Mouse (Mus musculus): ENCODE results near the gene Ap5z1. TPM values are rescaled to one million over a fixed set of nuclear protein-coding genes. Genes with fewer than 3 reads are reported as not detected.

The Ap5z1 gene
- polyA plus RNA-seq, 1 experiment: 7.9 TPM

DNA sequence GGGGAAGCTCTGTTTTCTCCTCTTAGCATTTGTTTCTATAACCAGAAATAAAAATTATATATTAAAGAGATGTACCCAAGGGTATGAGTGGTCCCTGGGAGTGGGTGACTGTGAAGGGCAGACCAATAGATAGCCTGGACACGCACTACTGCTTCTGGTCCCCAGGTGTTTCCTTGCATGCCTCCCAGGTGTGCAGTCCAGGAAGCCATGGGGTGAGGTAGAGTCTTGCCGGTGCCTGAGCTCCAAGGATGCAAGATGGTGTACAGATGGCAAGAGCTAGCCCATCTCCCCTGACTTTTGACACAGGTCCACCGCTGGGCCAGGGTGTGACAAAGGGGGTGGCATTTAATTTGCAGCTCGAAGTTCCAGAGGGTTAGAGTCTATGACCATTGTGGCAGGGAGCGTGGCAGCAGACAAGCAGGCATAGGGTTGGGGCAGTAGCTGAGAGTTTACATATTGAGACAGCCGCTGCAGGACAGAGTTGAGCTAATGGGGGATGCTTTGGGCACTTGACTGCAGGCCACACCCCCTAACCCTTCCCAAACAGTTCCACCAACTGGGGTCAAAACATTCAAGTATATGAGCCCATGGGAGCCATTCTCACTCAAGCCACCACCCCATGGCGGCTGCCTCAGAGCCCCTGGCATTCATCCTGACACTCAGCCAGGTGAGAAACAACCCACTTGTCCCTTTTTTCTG, 1.7 kb upstream of the Ap5z1 start:
- Histone ChIP-seq H3K9ac (ENCODE audit: low read depth, poor library complexity, severe bottlenecking) (no peak overlapping the region), H3K4me3 (ENCODE audit: low read depth, low read length) (no peak overlapping the region), H3K27ac (ENCODE audit: insufficient read depth, low read length) (no peak overlapping the region), H3K27me3 (ENCODE audit: control insufficient read depth, insufficient read depth, low read length, poor library complexity, severe bottlenecking) (no peaks in the 10 kb centered on the region), H3K4me1 (ENCODE audit: control insufficient read depth, insufficient read depth, low read length) (peaks cover 2% of the 10 kb centered on the region), H3K9me3 (replicated peaks; ENCODE audit: control insufficient read depth, insufficient read depth, low read length, poor library complexity, severe bottlenecking) (no peaks in the 10 kb centered on the region), H3K36me3 (ENCODE audit: control insufficient read depth, insufficient read depth, low read length, poor library complexity, severe bottlenecking) (no peaks in the 10 kb centered on the region)
- TF ChIP-seq EP300 (IDR thresholded peaks at IDR 0.05; ENCODE audit: insufficient read depth, low read depth, low read length) (no peak), CTCF (IDR thresholded peaks at IDR 0.05; ENCODE audit: low read depth, low read length) (no peak), POLR2A (IDR thresholded peaks at IDR 0.05; ENCODE audit: insufficient read depth, low read length) (no peak)

DNA sequence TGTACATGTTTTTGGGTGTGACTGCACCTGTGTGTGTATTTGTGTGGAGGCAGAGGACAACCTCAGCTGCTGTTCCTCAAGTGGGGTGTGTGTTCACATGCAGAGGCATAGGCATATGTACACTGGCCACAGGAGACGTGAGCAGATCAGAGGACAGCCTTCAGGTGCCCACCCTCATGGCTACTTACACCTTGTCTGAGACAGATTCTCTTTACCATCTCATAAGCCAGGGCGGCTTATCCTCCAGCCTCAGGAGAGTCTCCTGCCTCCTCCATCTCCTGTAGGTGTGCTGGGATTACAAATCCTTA, 1.1 kb upstream of the Ap5z1 start:
- H3K9me3 ChIP-seq (replicated peaks; ENCODE audit: control insufficient read depth, insufficient read depth, low read length, poor library complexity, severe bottlenecking): no peaks in the 10 kb centered on the region
- H3K27me3 ChIP-seq (ENCODE audit: control insufficient read depth, insufficient read depth, low read length, poor library complexity, severe bottlenecking): no peaks in the 10 kb centered on the region
- H3K27ac ChIP-seq (ENCODE audit: insufficient read depth, low read length): no peak overlapping the region
- TF ChIP-seq CTCF (IDR thresholded peaks at IDR 0.05; ENCODE audit: low read depth, low read length) (no peak), POLR2A (IDR thresholded peaks at IDR 0.05; ENCODE audit: insufficient read depth, low read length) (no peak), EP300 (IDR thresholded peaks at IDR 0.05; ENCODE audit: insufficient read depth, low read depth, low read length) (no peak)
- peaks cover under 1% of the 10 kb centered on the region; the same call in 1 of the 2 replicates for H3K36me3 ChIP-seq (ENCODE audit: control insufficient read depth, insufficient read depth, low read length, poor library complexity, severe bottlenecking)
- H3K4me3 ChIP-seq (ENCODE audit: low read depth, low read length): no peak overlapping the region
- H3K4me1 ChIP-seq (ENCODE audit: control insufficient read depth, insufficient read depth, low read length): peaks cover 2% of the 10 kb centered on the region
- H3K9ac ChIP-seq (ENCODE audit: low read depth, poor library complexity, severe bottlenecking): no peak overlapping the region

DNA sequence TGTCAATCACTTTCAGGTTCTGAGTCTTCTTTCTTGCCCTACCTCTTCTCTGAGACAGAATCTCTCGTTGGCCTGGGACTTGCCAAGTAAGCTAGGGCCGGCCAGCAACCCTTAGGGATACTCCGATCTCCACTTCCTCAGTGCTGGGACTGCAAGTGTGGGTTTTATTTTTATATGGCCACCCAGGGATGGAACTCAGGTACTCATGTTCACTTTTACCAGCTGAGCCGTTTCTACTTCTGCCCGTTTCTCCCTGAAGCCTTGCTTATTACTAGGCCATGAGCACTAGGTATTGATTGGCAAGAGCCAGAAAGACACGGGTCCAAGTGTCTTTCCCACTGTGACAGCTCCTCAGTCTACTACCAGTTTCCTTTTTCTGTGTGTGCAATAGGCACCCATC, 733 bp upstream of the Ap5z1 start:
- H3K27ac ChIP-seq (ENCODE audit: insufficient read depth, low read length): no peak overlapping the region
- H3K36me3 ChIP-seq (ENCODE audit: control insufficient read depth, insufficient read depth, low read length, poor library complexity, severe bottlenecking): peaks cover 4% of the 10 kb centered on the region; the same call in 1 of the 2 replicates
- no peak for TF ChIP-seq POLR2A (IDR thresholded peaks at IDR 0.05; ENCODE audit: insufficient read depth, low read length)
- TF ChIP-seq CTCF (IDR thresholded peaks at IDR 0.05; ENCODE audit: low read depth, low read length): no peak
- TF ChIP-seq EP300 (IDR thresholded peaks at IDR 0.05; ENCODE audit: insufficient read depth, low read depth, low read length): no peak
- H3K9me3 ChIP-seq (replicated peaks; ENCODE audit: control insufficient read depth, insufficient read depth, low read length, poor library complexity, severe bottlenecking): no peaks in the 10 kb centered on the region
- peak overlapping the region; percentile 6; the same call in 1 of the 2 replicates for H3K9ac ChIP-seq (ENCODE audit: low read depth, poor library complexity, severe bottlenecking)
- H3K4me3 ChIP-seq (ENCODE audit: low read depth, low read length): no peak overlapping the region
- H3K4me1 ChIP-seq (ENCODE audit: control insufficient read depth, insufficient read depth, low read length): peaks cover 2% of the 10 kb centered on the region
- H3K27me3 ChIP-seq (ENCODE audit: control insufficient read depth, insufficient read depth, low read length, poor library complexity, severe bottlenecking): no peaks in the 10 kb centered on the region

DNA sequence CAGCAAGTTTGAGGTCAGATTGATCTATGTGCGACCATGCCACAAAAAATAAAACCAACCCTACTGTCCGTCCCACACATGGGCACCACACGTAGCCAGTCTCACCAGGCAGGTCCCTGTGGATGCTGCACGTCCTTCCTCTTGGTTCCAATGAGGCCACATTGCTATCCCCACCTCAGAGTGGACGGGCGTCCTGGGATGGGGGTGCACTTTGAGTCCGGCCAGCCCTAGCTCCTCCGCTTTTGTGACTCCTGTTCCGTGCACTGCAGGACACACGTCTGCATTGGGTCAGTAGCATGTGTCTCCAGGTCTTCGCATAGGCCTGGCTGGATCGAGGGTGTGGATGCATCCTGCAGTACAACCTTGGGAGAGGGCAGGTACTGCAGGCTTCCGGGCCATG, 4.6 kb downstream of the Ap5z1 start:
- peaks cover 6% of the 10 kb centered on the region; the same call in 1 of the 2 replicates for H3K36me3 ChIP-seq (ENCODE audit: control insufficient read depth, insufficient read depth, low read length, poor library complexity, severe bottlenecking)
- peaks cover 2% of the 10 kb centered on the region for H3K4me1 ChIP-seq (ENCODE audit: control insufficient read depth, insufficient read depth, low read length)
- TF ChIP-seq CTCF (IDR thresholded peaks at IDR 0.05; ENCODE audit: low read depth, low read length) (no peak), POLR2A (IDR thresholded peaks at IDR 0.05; ENCODE audit: insufficient read depth, low read length) (no peak), EP300 (IDR thresholded peaks at IDR 0.05; ENCODE audit: insufficient read depth, low read depth, low read length) (no peak)
- no peak overlapping the region for H3K4me3 ChIP-seq (ENCODE audit: low read depth, low read length)
- no peaks in the 10 kb centered on the region for H3K9me3 ChIP-seq (replicated peaks; ENCODE audit: control insufficient read depth, insufficient read depth, low read length, poor library complexity, severe bottlenecking)
- no peak overlapping the region for H3K27ac ChIP-seq (ENCODE audit: insufficient read depth, low read length)
- H3K27me3 ChIP-seq (ENCODE audit: control insufficient read depth, insufficient read depth, low read length, poor library complexity, severe bottlenecking): no peaks in the 10 kb centered on the region
- no peak overlapping the region for H3K9ac ChIP-seq (ENCODE audit: low read depth, poor library complexity, severe bottlenecking)

DNA sequence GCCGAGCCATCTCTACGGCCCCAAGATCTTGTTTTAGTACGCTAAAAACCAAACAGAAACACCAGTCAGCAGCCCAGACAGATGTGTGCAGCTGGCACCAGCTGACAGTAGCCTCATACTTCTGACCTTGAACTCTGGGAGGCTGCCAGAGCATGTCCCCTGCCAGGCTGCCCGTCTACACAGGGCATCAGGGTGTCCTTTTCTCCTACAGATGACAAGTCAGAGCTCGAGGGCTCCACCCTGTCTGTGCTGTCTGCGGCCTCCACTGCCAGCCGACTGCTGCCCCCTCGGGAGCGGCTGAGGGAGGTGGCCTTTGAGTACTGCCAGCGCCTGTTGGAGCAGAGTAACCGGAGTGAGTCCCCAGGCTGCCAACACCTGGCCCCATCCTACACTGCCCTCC, 6.1 kb downstream of the Ap5z1 start:
- no peak for TF ChIP-seq EP300 (IDR thresholded peaks at IDR 0.05; ENCODE audit: insufficient read depth, low read depth, low read length)
- TF ChIP-seq POLR2A (IDR thresholded peaks at IDR 0.05; ENCODE audit: insufficient read depth, low read length): no peak
- no peak for TF ChIP-seq CTCF (IDR thresholded peaks at IDR 0.05; ENCODE audit: low read depth, low read length)
- no peak overlapping the region for H3K27ac ChIP-seq (ENCODE audit: insufficient read depth, low read length)
- H3K4me1 ChIP-seq (ENCODE audit: control insufficient read depth, insufficient read depth, low read length): peaks cover 2% of the 10 kb centered on the region
- peaks cover 6% of the 10 kb centered on the region; the same call in 1 of the 2 replicates for H3K36me3 ChIP-seq (ENCODE audit: control insufficient read depth, insufficient read depth, low read length, poor library complexity, severe bottlenecking)
- H3K27me3 ChIP-seq (ENCODE audit: control insufficient read depth, insufficient read depth, low read length, poor library complexity, severe bottlenecking): no peaks in the 10 kb centered on the region
- no peak overlapping the region for H3K4me3 ChIP-seq (ENCODE audit: low read depth, low read length)
- H3K9ac ChIP-seq (ENCODE audit: low read depth, poor library complexity, severe bottlenecking): no peak overlapping the region
- H3K9me3 ChIP-seq (replicated peaks; ENCODE audit: control insufficient read depth, insufficient read depth, low read length, poor library complexity, severe bottlenecking): no peaks in the 10 kb centered on the region

DNA sequence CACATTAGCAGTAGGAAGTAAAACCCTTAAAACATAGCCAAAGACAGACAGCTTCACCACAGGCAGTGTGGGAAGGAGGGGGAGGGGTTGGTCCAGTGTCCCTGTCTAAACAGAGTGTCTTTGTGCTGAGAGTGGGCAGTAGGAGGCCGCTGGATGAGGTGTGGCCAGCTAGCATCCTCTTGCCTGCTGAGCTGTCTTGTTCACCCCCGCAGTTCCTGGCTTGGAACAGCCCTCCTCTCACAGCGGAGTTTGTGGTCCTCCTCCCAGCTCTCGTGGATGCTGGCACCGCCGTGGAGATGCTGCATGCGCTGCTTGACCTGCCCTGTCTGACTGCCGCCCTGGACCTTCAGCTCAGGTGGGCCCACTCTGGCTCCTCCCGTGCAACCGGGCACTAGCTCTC, 10.0 kb downstream of the Ap5z1 start:
- Histone ChIP-seq H3K9me3 (replicated peaks; ENCODE audit: control insufficient read depth, insufficient read depth, low read length, poor library complexity, severe bottlenecking) (no peaks in the 10 kb centered on the region), H3K4me3 (ENCODE audit: low read depth, low read length) (no peak overlapping the region), H3K27me3 (ENCODE audit: control insufficient read depth, insufficient read depth, low read length, poor library complexity, severe bottlenecking) (no peaks in the 10 kb centered on the region), H3K36me3 (ENCODE audit: control insufficient read depth, insufficient read depth, low read length, poor library complexity, severe bottlenecking) (no peaks in the 10 kb centered on the region), H3K27ac (ENCODE audit: insufficient read depth, low read length) (no peak overlapping the region), H3K4me1 (ENCODE audit: control insufficient read depth, insufficient read depth, low read length) (peaks cover 6% of the 10 kb centered on the region), H3K9ac (ENCODE audit: low read depth, poor library complexity, severe bottlenecking) (no peak overlapping the region)
- no peak for TF ChIP-seq POLR2A (IDR thresholded peaks at IDR 0.05; ENCODE audit: insufficient read depth, low read length)
